Mouse (Mus musculus) fat pad, adult 2 months (tissue): ENCODE data around the gene Bag6.

ENCODE experiments used
- DNase-seq: peaks from one replicate; pipeline ENCODE4 v3.0.0-alpha.2; 2011; ENCODE audit warnings: low read depth, low spot score; ENCODE audit errors: extremely low read depth

Bag6 gene

GRCm38 (mm10) chr17:35134801-35135590 lies at the start of gene Bag6:
Bag6 (plus strand) TSS chr17:35135178.
- DNase-seq: no peak

GRCm38 (mm10) chr17:35085208-35085865 lies 49.6 kb upstream of the Bag6 start, which contains the start of gene Ly6g6f:
Ly6g6f (minus strand) TSS chr17:35085610.
- no peak for DNase-seq

GRCm38 (mm10) chr17:35088151-35088550 lies 46.8 kb upstream of the Bag6 start:
- no peak for DNase-seq

DNA sequence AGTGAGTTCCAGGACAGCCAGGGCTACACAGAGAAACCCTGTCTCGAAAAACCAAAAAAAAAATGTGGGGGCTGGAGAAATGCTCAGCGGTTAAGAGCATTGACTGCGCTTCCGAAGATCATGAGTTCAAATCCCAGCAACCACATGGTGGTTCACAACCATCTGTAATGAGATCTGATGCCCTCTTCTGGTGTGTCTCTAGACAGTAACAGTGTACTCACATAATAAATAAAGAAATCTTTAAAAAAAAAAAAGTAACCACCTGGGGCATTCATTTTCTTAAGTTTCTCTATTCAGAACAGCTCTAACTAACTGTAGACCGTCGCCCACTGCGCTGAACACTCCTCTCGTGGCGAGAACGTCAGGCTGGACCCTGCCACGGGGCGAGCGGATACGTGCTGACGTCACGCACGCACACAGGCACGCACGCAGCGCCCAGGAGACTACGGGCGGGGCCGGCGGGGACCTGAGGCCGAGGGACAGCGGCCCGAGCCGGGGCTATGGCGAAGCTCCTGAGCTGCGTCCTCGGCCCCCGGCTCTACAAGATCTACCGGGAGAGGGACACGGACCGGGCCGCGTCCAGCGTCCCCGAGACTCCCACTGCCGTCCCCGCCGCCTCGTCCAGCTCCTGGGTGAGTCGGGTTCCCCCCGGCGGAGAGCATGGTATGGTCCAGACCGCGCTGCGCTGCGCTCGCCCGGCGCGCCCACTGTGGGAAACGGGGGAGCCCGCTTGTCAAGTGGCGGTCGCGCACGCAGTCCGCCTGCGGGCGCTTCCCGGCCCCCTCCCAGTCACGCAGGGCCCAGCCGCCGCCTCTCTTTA lies 45.9 kb upstream of the Bag6 start, which contains the start of gene Abhd16a:
Abhd16a (plus strand) TSS at position 439 of the 820 bp plus-strand sequence.
- no peak for DNase-seq

DNA sequence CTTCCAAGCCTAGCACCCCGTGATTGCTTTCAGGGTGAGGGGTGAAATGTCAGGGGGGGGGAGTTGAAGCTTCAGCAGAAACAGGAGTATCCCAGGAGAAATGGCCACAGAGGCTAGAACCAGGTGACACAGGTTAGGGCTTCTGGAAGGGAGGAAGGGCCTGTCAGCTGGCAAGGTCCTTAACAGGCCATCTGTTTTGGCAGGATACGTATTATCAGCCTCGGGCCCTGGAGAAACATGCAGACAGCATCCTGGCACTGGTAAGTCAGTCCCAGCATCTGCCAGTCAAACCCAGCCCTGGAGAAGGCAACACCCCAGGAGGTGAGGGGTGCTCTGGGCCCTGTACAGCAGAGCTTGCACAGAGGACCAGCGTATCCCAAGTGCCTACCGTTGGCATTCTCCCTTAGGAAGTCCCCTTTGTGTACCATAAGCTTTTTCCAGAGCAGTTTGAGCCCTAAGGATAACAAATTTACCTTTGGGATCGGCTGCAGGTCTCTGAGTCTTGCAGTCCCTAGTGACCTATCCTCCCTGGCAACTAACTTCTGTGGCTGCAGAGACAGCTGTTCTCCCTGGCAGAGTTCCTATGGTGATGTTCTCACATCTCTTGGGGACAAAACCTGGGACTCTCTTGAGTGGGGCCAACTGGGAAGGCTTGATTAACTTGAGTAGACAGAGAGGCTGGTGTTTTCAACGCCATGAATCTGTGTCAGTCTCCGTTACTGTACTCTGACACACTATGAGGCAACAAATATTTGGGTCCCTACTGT lies 44.6 kb upstream of the Bag6 start:
- DNase-seq: no peak

GRCm38 (mm10) chr17:35092403-35093198 lies 42.4 kb upstream of the Bag6 start:
- DNase-seq: no peak

- no peak for DNase-seq
These were observed 40.3 kb upstream of the Bag6 start for GRCm38 (mm10) chr17:35094475-35095365.

GRCm38 (mm10) chr17:35096597-35096996 lies 38.4 kb upstream of the Bag6 start:
- DNase-seq: no peak

DNA sequence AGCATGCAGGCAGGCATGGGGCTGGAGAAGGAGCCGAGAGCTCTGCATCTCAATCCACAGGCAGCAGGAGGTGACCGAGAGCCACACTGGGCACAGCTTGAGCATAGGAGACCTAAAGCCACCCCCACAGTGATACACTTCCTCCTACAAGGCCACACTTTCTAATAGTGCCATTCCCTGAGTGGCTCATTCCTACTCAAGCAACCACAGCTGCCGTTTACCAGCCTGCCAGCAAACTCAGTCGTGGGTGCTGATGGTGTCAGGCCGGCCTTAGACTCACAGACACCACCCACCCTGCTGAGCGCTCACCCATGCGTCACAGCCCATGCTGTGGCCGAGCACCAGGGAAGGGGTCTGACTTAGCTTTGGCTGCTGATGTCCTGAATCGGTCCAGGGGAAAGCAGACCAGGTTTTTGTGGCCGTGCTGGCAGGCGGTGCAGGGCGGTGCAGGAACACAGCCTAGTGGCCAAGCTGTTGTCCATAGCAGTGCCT lies 37.8 kb upstream of the Bag6 start:
- DNase-seq: no peak

- DNase-seq: no peak
These were observed 34.7 kb upstream of the Bag6 start for GRCm38 (mm10) chr17:35100196-35100765.

DNA sequence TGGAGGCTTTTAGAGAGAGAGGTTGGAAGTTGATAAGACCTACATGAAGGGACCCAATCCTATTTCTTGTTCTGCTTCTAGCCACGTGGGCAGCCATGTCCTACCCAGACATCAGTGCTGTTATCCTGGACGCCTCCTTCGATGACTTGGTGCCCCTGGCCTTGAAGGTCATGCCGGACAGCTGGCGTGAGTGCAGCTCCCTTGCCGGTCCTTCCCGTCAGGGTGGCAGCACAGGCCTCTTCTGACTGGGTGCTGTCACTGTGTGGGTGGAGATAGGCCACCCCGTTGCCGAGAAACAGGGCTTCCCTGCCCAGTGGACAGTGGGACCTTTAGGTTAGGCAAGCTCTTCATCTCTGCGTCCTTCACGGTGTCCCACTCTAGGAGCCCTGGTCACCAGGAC lies 33.8 kb upstream of the Bag6 start:
- DNase-seq: no peak

- no peak for DNase-seq
These were observed 32.7 kb upstream of the Bag6 start for GRCm38 (mm10) chr17:35102299-35102698.

DNA sequence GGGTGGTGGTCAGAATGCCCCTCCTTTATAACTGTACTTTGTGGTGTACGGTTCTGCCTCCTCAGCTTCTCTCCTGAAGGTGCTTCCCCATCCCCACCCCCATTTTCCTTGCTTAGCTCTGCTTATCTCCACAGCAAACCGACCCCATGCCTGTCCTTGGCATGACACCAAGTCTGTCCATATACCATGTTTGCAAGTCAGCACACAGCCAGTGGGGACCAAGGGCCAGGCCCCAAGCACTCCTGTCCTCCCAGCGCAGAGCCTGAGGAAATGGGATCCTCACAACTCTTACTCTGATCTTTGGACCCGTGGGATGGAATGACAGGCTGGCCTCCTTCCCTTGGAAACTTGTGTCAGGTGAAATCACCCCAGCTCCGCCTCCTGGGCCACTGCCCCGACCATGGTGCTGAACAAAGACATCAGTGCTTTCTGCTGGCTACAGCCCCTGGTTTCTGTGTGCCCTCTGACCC lies 31.7 kb upstream of the Bag6 start:
- DNase-seq: no peak

- DNase-seq: no peak
These were observed 30.9 kb upstream of the Bag6 start for GRCm38 (mm10) chr17:35104079-35104478.

DNA sequence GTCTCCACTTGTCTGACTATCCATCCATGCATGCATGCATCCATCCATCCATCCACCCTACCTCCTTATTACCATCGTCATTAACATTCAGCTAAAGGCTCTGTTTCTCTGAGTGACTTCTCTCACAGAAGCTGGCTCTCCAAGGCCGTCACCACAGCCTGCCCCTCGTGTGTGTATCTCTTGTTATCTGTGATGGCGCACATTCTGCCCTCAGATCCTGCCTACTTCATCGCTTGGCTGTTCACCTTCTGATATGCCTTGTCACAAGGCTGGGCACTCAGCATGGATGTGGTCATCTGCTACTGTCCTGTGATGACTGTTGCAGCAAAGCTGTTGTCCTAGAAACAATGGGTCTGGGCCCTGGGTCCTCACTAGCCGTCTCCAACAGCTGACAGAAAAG lies 30.2 kb upstream of the Bag6 start:
- DNase-seq: no peak

- no peak for DNase-seq
These were observed 29.1 kb upstream of the Bag6 start for GRCm38 (mm10) chr17:35105740-35106389.

GRCm38 (mm10) chr17:35106522-35106921 lies 28.5 kb upstream of the Bag6 start:
- DNase-seq: no peak

- DNase-seq: no peak
These were observed 26.9 kb upstream of the Bag6 start, which contains the start of gene Ly6g5c for GRCm38 (mm10) chr17:35108097-35108496. Ly6g5c (plus strand) TSS chr17:35108279.
